Mouse (Mus musculus) cerebellum, adult 18-20 months (tissue): ENCODE results near the gene Syap1.

Source experiments
- DNase-seq, 2 experiments: peaks; one replicate each; pipeline ENCODE4 v3.0.0; 2021

Gene Syap1

DNA sequence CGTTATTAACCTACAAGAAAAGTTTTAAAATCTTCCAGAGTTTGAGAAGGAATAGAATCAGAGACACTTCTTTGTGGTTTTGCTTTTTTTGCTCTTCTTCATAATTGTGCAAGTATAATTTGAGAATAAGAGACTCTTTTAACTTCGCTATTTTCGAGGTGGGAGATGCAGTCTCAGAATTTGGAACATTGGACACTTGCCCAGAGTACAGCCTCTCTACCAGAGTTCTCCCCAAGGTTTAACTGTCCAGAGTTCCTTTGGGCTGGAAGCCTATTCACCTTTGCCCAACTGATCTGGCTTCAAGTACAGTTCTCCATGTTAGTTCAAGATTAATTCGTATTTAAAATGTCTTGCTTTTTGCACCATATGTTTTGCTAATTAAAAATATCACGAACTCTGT lies 58.5 kb downstream of the Syap1 start:
- peak in 1 of 2 experiments; percentile 8 for DNase-seq

- peak; percentile 90 to 98 for DNase-seq
Observed at GRCm38 (mm10) chrX:162829203-162829708, 59.0 kb downstream of the Syap1 start, which contains the start of gene Txlng. TSS of gene Txlng (minus strand) at chrX:162829454.

DNA sequence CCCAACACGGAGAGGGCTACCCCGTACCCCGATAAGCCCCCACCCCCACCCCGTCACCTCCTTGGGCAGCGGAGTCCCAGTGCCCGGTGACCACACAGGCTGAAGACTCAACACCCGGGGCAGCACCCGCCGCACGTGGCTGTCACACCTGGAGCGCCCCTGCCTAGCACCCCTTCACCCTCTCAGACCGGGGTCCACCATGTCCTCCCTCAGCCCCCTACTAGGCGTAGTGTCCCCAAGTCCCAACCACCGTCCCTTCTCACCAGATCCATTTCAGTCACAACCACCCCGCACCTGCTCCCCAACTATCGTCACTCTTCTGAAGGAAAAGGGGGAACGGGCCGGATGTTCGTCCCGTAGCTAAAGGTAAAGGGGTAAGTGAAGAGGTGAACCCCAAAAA lies 59.5 kb downstream of the Syap1 start:
- DNase-seq = peak; percentile 21 to 37

- DNase-seq = peak in 1 of 2 experiments; percentile 4
Observed at GRCm38 (mm10) chrX:162828016-162828415, 60.2 kb downstream of the Syap1 start.
